Mouse (Mus musculus) CH12.LX (cell line): ENCODE data around the gene Klhl36.

Source experiments
- CTCF ChIP-seq, 2 experiments: IDR thresholded peaks in 1 of 2; conservative IDR thresholded peaks in 1 of 2; 2 replicates each; pipeline ENCODE4 v1.5.1; 2011 to 2012; ENCODE audit warnings: low read depth in 2 of 2, low read length in 2 of 2, improper control_type of control experiment in 1 of 2, inconsistent platforms in 1 of 2, mild to moderate bottlenecking in 1 of 2, moderate library complexity in 1 of 2
- E2F4 ChIP-seq: IDR thresholded peaks from 2 replicates; pipeline ENCODE4 v1.6.1; 2011; ENCODE audit warnings: low read depth, low read length, improper control_type of control experiment; ENCODE audit not compliant: insufficient replicate concordance
- KAT2A ChIP-seq: IDR thresholded peaks from 2 replicates; pipeline ENCODE4 v1.6.1; 2012; ENCODE audit warnings: low read length, improper control_type of control experiment, inconsistent platforms; ENCODE audit not compliant: insufficient replicate concordance
- MAFK ChIP-seq: IDR thresholded peaks from 2 replicates; pipeline ENCODE4 v1.6.1; 2011; ENCODE audit warnings: low read length, improper control_type of control experiment; ENCODE audit not compliant: insufficient replicate concordance
- MAZ ChIP-seq: IDR thresholded peaks from 2 replicates; pipeline ENCODE4 v1.6.1; 2012; ENCODE audit warnings: low read depth, mild to moderate bottlenecking, inconsistent platforms, low read length, improper control_type of control experiment, moderate library complexity
- NELFE ChIP-seq: IDR thresholded peaks from 2 replicates; pipeline ENCODE4 v1.6.1; 2011; ENCODE audit warnings: low read depth, low read length, improper control_type of control experiment
- POLR2A ChIP-seq: IDR thresholded peaks from 2 replicates; pipeline ENCODE4 v1.6.1; 2011; ENCODE audit warnings: low read depth, mild to moderate bottlenecking, improper control_type of control experiment, low read length
- POLR2AphosphoS2 ChIP-seq: IDR thresholded peaks from 2 replicates; pipeline ENCODE4 v1.6.1; 2011; ENCODE audit warnings: low read depth, low read length, improper control_type of control experiment
- RCOR1 ChIP-seq: conservative IDR thresholded peaks from 2 replicates; pipeline ENCODE4 v1.6.1; 2012; ENCODE audit warnings: low read depth, mild to moderate bottlenecking, inconsistent platforms, low read length, improper control_type of control experiment
- SIN3A ChIP-seq: IDR thresholded peaks from 2 replicates; pipeline ENCODE4 v1.6.1; 2012; ENCODE audit warnings: low read length, improper control_type of control experiment, inconsistent platforms
- USF2 ChIP-seq: conservative IDR thresholded peaks from 2 replicates; pipeline ENCODE4 v1.6.1; 2011; ENCODE audit warnings: low read depth, low read length, improper control_type of control experiment
- ZKSCAN1 ChIP-seq: IDR thresholded peaks from 2 replicates; pipeline ENCODE4 v1.6.1; 2012; ENCODE audit warnings: low read depth, inconsistent platforms, low read length, improper control_type of control experiment, borderline replicate concordance
- ZMIZ1 ChIP-seq: IDR thresholded peaks from 2 replicates; pipeline ENCODE4 v1.6.1; 2012; ENCODE audit warnings: low read depth, mild to moderate bottlenecking, inconsistent platforms, low read length, improper control_type of control experiment

DNA sequence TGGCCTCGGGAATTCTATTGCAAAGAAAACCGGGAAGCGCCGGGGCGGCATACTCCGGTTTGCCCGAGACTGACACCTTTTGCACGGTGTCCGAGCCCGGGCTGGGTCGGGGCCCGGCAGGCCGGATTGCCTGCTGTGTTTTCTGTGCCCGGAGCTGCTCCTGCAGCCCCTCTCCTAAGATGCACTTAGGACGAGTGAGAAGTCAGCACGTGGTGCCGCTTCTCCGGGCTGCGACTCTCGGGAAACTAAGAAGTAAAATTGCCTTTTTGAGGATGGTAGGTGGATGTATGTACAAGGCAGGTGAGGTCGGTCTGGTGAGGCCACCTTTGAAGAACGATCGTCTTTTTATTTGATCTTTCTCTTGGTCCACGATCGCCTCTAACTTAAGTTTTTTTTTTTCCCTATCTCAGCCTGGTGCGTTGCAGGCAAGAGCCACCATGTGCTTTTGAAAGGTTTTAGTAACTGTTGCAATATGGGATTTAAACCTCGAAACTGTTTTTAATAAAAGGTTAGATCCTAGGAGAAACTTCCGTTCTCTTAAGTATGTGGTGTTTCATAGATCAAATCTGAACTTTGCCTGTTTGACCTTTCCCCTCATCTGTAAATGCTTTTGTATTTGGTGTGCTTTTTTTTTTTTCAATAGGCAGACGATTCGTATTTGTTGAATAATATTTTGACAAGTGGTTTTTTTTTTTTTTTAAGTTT lies 49.3 kb downstream of the Klhl36 start:
- TF ChIP-seq POLR2A, result no peak
- TF ChIP-seq NELFE, result no peak
- no peak for TF ChIP-seq MAFK
- TF ChIP-seq CTCF (conservative IDR thresholded peaks at IDR 0.05 in 1 of 2, IDR thresholded peaks at IDR 0.05 in 1 of 2; ENCODE audit: low read depth in 2 of 2, low read length in 2 of 2), result no peak
- no peak for TF ChIP-seq KAT2A
- TF ChIP-seq USF2, result no peak
- no peak for TF ChIP-seq ZKSCAN1
- no peak for TF ChIP-seq POLR2AphosphoS2
- TF ChIP-seq ZMIZ1, result no peak
- no peak for TF ChIP-seq RCOR1
- no peak; the same call in 1 of the 2 replicates for TF ChIP-seq SIN3A
- no peak for TF ChIP-seq E2F4
- TF ChIP-seq MAZ, result no peak
